Mouse (Mus musculus) heart, embryonic 11.5 days (tissue): ENCODE measurements at regions not wholly inside any gene's neighbourhood (a gene's known extent, or its start where the extent isn't known, plus 50 kb on each side); places are given as distances from the start of the nearest gene placed in this dataset.

Experiments used
- ATAC-seq: fragments of 200-750 bp; cut with Nextera tagmentation; replicated peaks from 2 replicates; pipeline ENCODE4 v1.8.0; 2017; ENCODE audit warnings: moderate library complexity; ENCODE audit not compliant: insufficient number of reproducible peaks, low FRiP score, low TSS enrichment
- H3K27ac ChIP-seq: fragments of 300-500 bp; sonication (generic); 2 replicates; pipeline ENCODE4 v1.5.1; 2014; ENCODE audit warnings: mild to moderate bottlenecking, low read depth, low read length
- H3K27me3 ChIP-seq: fragments of 300-500 bp; sonication (generic); 2 replicates; pipeline ENCODE4 v1.6.1; 2014; ENCODE audit warnings: mild to moderate bottlenecking, low read length, mixed read lengths; ENCODE audit not compliant: control insufficient read depth, insufficient read depth
- H3K36me3 ChIP-seq: fragments of 300-500 bp; sonication (generic); 2 replicates; pipeline ENCODE4 v1.6.1; 2014; ENCODE audit warnings: mild to moderate bottlenecking, low read length, moderate library complexity, mixed read lengths; ENCODE audit not compliant: control insufficient read depth, insufficient read depth
- H3K4me1 ChIP-seq: fragments of 300-500 bp; sonication (generic); 2 replicates; pipeline ENCODE4 v1.6.1; 2014; ENCODE audit warnings: low read length; ENCODE audit not compliant: control insufficient read depth, insufficient read depth
- H3K4me2 ChIP-seq: fragments of 300-500 bp; sonication (generic); 2 replicates; pipeline ENCODE4 v1.6.1; 2014; ENCODE audit warnings: mild to moderate bottlenecking, moderate library complexity
- H3K4me3 ChIP-seq: fragments of 300-500 bp; sonication (generic); 2 replicates; pipeline ENCODE4 v1.5.1; 2014; ENCODE audit warnings: low read depth, low read length
- H3K9ac ChIP-seq: fragments of 300-500 bp; sonication (generic); 2 replicates; pipeline ENCODE4 v1.6.1; 2014; ENCODE audit warnings: mild to moderate bottlenecking, low read depth, low read length, moderate library complexity
- H3K9me3 ChIP-seq: fragments of 300-500 bp; sonication (generic); replicated peaks from 2 replicates; pipeline ENCODE4 v1.6.1; 2016; ENCODE audit warnings: low read length; ENCODE audit not compliant: control insufficient read depth
- WGBS: fragments of 180-500 bp; shearing (Covaris S2); extraction: QIAGEN DNeasy Blood & Tissue Kit; methylation state at CpG from one replicate; pipeline ENCODE4 v1.1.7; 2014; ENCODE audit not compliant: insufficient replicate concordance; 5-methylcytosine and 5-hydroxymethylcytosine counted together

- Histone ChIP-seq H3K36me3 (no peaks in the 10 kb centered on the region), H3K4me3 (no peak overlapping the region), H3K4me2 (no peak overlapping the region), H3K27ac (no peak overlapping the region), H3K9ac (no peak overlapping the region), H3K4me1 (peaks cover 11% of the 10 kb centered on the region; the same call in 1 of the 2 replicates), H3K27me3 (peaks cover 14% of the 10 kb centered on the region), H3K9me3 (no peaks in the 10 kb centered on the region)
- WGBS: 67% methylated on average over 14 of the region's 14 CpGs
- ATAC-seq: peak; percentile 53; the same call in 1 of the 2 replicates
Observed at GRCm38 (mm10) chr1:92709190-92709850, 60.7 kb upstream of the Otos start.

GRCm38 (mm10) chr1:92707917-92708897 lies 59.6 kb upstream of the Otos start:
- no peaks in the 10 kb centered on the region for H3K36me3 ChIP-seq
- no peaks in the 10 kb centered on the region for H3K9me3 ChIP-seq
- H3K4me2 ChIP-seq: no peak overlapping the region
- H3K27ac ChIP-seq: no peak overlapping the region
- peaks cover 18% of the 10 kb centered on the region for H3K4me1 ChIP-seq
- WGBS: 76% methylated on average over 19 of the region's 19 CpGs
- no peak overlapping the region for H3K9ac ChIP-seq
- no peak for ATAC-seq
- peaks cover 14% of the 10 kb centered on the region for H3K27me3 ChIP-seq
- H3K4me3 ChIP-seq: no peak overlapping the region

GRCm38 (mm10) chr1:92707441-92707840 lies 58.8 kb upstream of the Otos start:
- Histone ChIP-seq H3K9ac (no peak overlapping the region), H3K36me3 (no peaks in the 10 kb centered on the region), H3K27me3 (peaks cover 14% of the 10 kb centered on the region), H3K27ac (no peak overlapping the region), H3K4me1 (peaks cover 19% of the 10 kb centered on the region), H3K4me2 (no peak overlapping the region), H3K9me3 (no peaks in the 10 kb centered on the region), H3K4me3 (no peak overlapping the region)
- ATAC-seq: no peak
- WGBS: 78% methylated on average over 2 of the region's 2 CpGs

GRCm38 (mm10) chr1:92703903-92704302 lies 55.3 kb upstream of the Otos start:
- H3K4me2 ChIP-seq: no peak overlapping the region
- ATAC-seq: no peak
- no peaks in the 10 kb centered on the region for H3K36me3 ChIP-seq
- H3K4me3 ChIP-seq: no peak overlapping the region
- peaks cover 23% of the 10 kb centered on the region for H3K4me1 ChIP-seq
- H3K9ac ChIP-seq: no peak overlapping the region
- WGBS: 73% methylated on average over 12 of the region's 12 CpGs
- no peaks in the 10 kb centered on the region for H3K9me3 ChIP-seq
- peaks cover 16% of the 10 kb centered on the region for H3K27me3 ChIP-seq
- no peak overlapping the region for H3K27ac ChIP-seq

GRCm38 (mm10) chr1:92703270-92703669 lies 54.6 kb upstream of the Otos start:
- Histone ChIP-seq H3K4me1 (peaks cover 25% of the 10 kb centered on the region), H3K4me2 (no peak overlapping the region), H3K4me3 (no peak overlapping the region), H3K27ac (no peak overlapping the region), H3K27me3 (peaks cover 17% of the 10 kb centered on the region), H3K36me3 (no peaks in the 10 kb centered on the region), H3K9me3 (no peaks in the 10 kb centered on the region), H3K9ac (no peak overlapping the region)
- ATAC-seq: no peak
- WGBS: 81% methylated on average over 3 of the region's 3 CpGs

GRCm38 (mm10) chr1:92700107-92700506 lies 51.5 kb upstream of the Otos start:
- Histone ChIP-seq H3K36me3 (no peaks in the 10 kb centered on the region), H3K27ac (no peak overlapping the region), H3K27me3 (peaks cover 20% of the 10 kb centered on the region; the same call in 1 of the 2 replicates), H3K9ac (no peak overlapping the region), H3K4me2 (no peak overlapping the region), H3K4me1 (peaks cover 33% of the 10 kb centered on the region), H3K9me3 (no peaks in the 10 kb centered on the region), H3K4me3 (no peak overlapping the region)
- 81% methylated on average over 2 of the region's 2 CpGs for WGBS
- ATAC-seq: no peak

GRCm38 (mm10) chr1:92699697-92700096 lies 51.1 kb upstream of the Otos start:
- WGBS: 11% methylated on average over 6 of the region's 6 CpGs
- H3K4me2 ChIP-seq: no peak overlapping the region
- no peak overlapping the region for H3K9ac ChIP-seq

GRCm38 (mm10) chr1:92699048-92699447 lies 50.4 kb upstream of the Otos start:
- H3K9ac ChIP-seq: 0 out of 2 replicates have a peak overlapping the region, but pooled peaks have one; percentile 16
- no peaks in the 10 kb centered on the region for H3K9me3 ChIP-seq
- H3K4me3 ChIP-seq: no peak overlapping the region
- peaks cover 33% of the 10 kb centered on the region for H3K4me1 ChIP-seq
- ATAC-seq: peak; percentile 74
- peaks cover 20% of the 10 kb centered on the region; the same call in 1 of the 2 replicates for H3K27me3 ChIP-seq
- WGBS: 2% methylated on average over 9 of the region's 9 CpGs
- no peak overlapping the region for H3K4me2 ChIP-seq
- no peaks in the 10 kb centered on the region for H3K36me3 ChIP-seq
- no peak overlapping the region for H3K27ac ChIP-seq

More at GRCm38 (mm10) chr1:92699697-92700096, 51.1 kb upstream of the Otos start:
- Histone ChIP-seq H3K4me1 (peaks cover 33% of the 10 kb centered on the region), H3K27me3 (peaks cover 20% of the 10 kb centered on the region; the same call in 1 of the 2 replicates), H3K36me3 (no peaks in the 10 kb centered on the region), H3K27ac (no peak overlapping the region), H3K4me3 (no peak overlapping the region), H3K9me3 (no peaks in the 10 kb centered on the region)
- ATAC-seq: no peak
